Mouse (Mus musculus) forebrain, embryonic 12.5 days (tissue): ENCODE results near the gene Olfr251. TPM values are rescaled to one million over a fixed set of nuclear protein-coding genes. Genes with fewer than 3 reads are reported as not detected.
"Not testable (repeated sequence)": the region's sequence is repeated elsewhere in the genome, so short reads cannot be mapped to it uniquely, and the experiment has no call there.

Source experiments
- ATAC-seq: fragments of 200-750 bp; cut with Nextera tagmentation; 2 replicates; pipeline ENCODE4 v1.8.0; 2017; ENCODE audit warnings: moderate TSS enrichment; ENCODE audit not compliant: low FRiP score
- H3K27ac ChIP-seq: fragments of 300-500 bp; sonication (generic); 2 replicates; pipeline ENCODE4 v1.5.1; 2016; ENCODE audit warnings: mild to moderate bottlenecking
- H3K27me3 ChIP-seq: fragments of 300-500 bp; sonication (generic); 2 replicates; pipeline ENCODE4 v1.6.1; 2016; ENCODE audit warnings: mild to moderate bottlenecking
- H3K36me3 ChIP-seq: fragments of 300-500 bp; sonication (generic); replicated peaks from 2 replicates; pipeline ENCODE4 v1.6.1; 2016; ENCODE audit warnings: mild to moderate bottlenecking
- H3K4me1 ChIP-seq: fragments of 300-500 bp; sonication (generic); 2 replicates; pipeline ENCODE4 v1.6.1; 2016
- H3K4me2 ChIP-seq: fragments of 300-500 bp; sonication (generic); 2 replicates; pipeline ENCODE4 v1.6.1; 2016; ENCODE audit warnings: mild to moderate bottlenecking, moderate library complexity
- H3K4me3 ChIP-seq: fragments of 300-500 bp; sonication (generic); replicated peaks from 2 replicates; pipeline ENCODE4 v1.5.1; 2016; ENCODE audit warnings: mild to moderate bottlenecking
- H3K9ac ChIP-seq: fragments of 300-500 bp; sonication (generic); 2 replicates; pipeline ENCODE4 v1.6.1; 2016; ENCODE audit warnings: mild to moderate bottlenecking
- H3K9me3 ChIP-seq: fragments of 300-500 bp; sonication (generic); 2 replicates; pipeline ENCODE4 v1.6.1; 2016
- WGBS: fragments of 180-500 bp; shearing (Covaris S2); methylation state at CpG from one replicate; pipeline ENCODE4 v1.1.7; 2016; 5-methylcytosine and 5-hydroxymethylcytosine counted together
- polyA plus RNA-seq: library from polyadenylated mRNA; unstranded; fragments of >200 nt; fragmentation: Nextera tagmentation; extraction: Ambion mirVana; gene quantifications from 2 replicates; pipeline ENCODE4 v1.2.1, GENCODE M21; 2016

The Olfr251 gene
- not detected in 2 replicates for polyA plus RNA-seq

DNA sequence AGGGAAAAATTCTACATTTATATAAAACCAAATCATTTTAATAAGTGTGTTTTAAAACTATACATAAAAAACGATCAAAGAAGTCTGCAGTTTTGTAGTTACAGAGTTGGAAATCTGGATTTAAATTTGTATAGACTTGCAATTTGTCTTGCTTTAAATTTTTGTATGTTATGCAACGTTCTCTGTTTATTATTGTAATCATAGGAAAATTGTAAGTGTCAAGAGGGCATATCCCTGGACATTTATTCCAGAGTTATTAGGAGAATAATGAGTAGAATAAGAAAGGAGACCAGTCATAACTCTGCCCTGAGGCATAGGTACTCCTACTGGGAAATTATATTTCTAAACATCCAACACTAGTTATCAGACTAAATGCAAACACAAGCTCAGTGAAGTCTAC is at the start of gene Olfr251:
Gene Olfr251 (plus strand): TSS at position 301 of the 400 bp plus-strand sequence.
- Histone ChIP-seq H3K36me3 (no peaks in the 10 kb centered on the region), H3K9ac (no peak within 1 kb of the TSS), H3K27ac (no peak within 1 kb of the TSS), H3K4me2 (no peak within 1 kb of the TSS), H3K4me1 (no peaks in the 10 kb centered on the region), H3K4me3 (no peak within 1 kb of the TSS), H3K9me3 (no peaks in the 10 kb centered on the region), H3K27me3 (no peaks in the 10 kb centered on the region)
- ATAC-seq: no peak
- WGBS: 67% methylated on average over 2 of the region's 2 CpGs

DNA sequence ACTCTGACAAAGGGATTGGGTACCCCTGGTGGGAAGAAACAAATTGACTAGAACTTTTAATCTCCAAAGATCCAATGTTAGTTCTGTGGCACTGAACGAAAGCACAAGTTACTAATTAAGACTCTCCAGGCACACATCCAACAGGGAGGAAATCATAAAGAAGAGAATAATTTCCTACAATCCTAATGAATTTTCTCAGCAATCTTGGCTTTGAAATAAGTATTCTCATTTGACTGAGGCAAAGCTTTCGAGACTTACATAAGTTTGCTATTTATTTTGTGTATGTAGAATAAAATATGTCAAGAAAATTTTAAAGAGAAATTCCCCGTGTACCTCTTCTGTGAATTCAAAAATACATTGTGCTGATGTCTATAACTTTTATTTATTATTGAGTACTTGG is 48.1 kb upstream of the Olfr251 start, which contains the start of gene Olfr25:
Gene Olfr25 (plus strand): TSS at position 301 of the 400 bp plus-strand sequence.
- Histone ChIP-seq H3K9me3 (no peaks in the 10 kb centered on the region), H3K4me2 (no peak within 1 kb of the TSS), H3K4me1 (no peaks in the 10 kb centered on the region), H3K27ac (no peak within 1 kb of the TSS), H3K36me3 (no peaks in the 10 kb centered on the region), H3K4me3 (no peak within 1 kb of the TSS), H3K9ac (no peak within 1 kb of the TSS), H3K27me3 (no peaks in the 10 kb centered on the region)
- ATAC-seq: no peak
- 81% methylated on average over 3 of the region's 3 CpGs for WGBS

DNA sequence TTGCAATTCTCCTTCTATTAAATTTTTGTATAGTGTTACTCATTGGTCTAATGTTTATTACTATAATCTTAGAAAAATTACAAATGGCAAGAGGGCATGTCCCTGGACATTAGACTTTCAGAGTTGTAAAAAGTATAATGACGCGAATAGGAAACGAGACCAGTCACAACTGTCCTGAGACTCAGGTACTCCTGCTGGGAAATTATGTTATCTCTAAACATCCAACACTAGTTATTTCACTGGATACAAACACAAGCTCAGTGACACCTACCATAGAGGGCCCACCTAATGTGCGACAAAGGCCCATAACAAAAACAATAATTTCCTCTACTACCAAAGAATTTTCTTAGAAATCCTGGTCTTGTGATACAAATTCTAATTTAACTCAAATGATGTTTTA is 28.8 kb upstream of the Olfr251 start, which contains the start of gene Olfr898:
Gene Olfr898 (plus strand): TSS at position 301 of the 400 bp plus-strand sequence.
- Histone ChIP-seq H3K36me3 (no peaks in the 10 kb centered on the region), H3K4me1 (no peaks in the 10 kb centered on the region), H3K4me3 (no peak within 1 kb of the TSS), H3K27me3 (no peaks in the 10 kb centered on the region), H3K9ac (no peak within 1 kb of the TSS), H3K27ac (no peak within 1 kb of the TSS), H3K4me2 (no peak within 1 kb of the TSS), H3K9me3 (no peaks in the 10 kb centered on the region)
- ATAC-seq: no peak
- WGBS: 92% methylated on average over 4 of the region's 4 CpGs

DNA sequence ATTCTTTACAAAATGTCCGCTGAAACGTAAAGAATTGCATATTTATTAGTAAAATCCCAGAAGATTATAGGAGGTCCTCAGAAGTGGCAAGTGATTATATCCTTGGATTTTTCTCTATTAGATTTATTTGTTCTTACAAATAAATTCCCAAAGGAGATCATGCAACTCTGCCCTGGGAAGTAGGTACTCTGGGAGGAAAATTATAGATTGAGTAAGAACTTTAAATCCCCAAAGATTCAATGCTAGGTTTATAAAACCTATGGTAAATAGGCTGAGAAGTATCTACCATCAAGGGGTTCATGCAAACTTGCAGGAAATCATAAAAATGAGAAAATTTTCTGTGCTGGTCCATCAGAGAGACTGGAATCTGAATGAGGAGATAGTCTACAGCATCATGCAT is 10.3 kb upstream of the Olfr251 start, which contains the start of gene Olfr250:
Gene Olfr250 (plus strand): TSS at position 301 of the 400 bp plus-strand sequence.
- Histone ChIP-seq H3K4me1 (no peaks in the 10 kb centered on the region), H3K36me3 (no peaks in the 10 kb centered on the region), H3K4me3 (no peak within 1 kb of the TSS), H3K9me3 (no peaks in the 10 kb centered on the region), H3K27me3 (no peaks in the 10 kb centered on the region), H3K9ac (no peak within 1 kb of the TSS), H3K27ac (no peak within 1 kb of the TSS), H3K4me2 (no peak within 1 kb of the TSS)
- WGBS: 88% methylated on average over 2 of the region's 2 CpGs
- ATAC-seq: no peak

DNA sequence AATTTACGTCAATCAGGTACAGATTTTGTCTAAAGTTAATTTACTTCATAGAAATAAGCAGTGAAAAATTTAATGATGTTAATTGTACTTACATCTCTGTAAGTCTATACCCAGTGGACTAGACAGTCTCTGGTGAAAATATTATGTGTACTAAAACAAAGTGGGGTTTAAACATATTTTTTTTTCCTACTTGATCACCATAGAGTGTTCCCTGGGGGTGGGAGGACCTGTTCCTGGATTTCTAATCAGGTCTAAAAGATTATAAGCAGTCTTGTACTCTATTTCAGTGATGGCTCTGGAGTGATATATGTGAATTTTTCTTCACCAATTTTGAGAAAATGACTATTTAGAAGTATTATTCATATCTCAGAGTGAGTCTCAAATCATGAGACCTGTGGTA is 24.5 kb downstream of the Olfr251 start, which contains the start of gene Olfr147:
Gene Olfr147 (plus strand): TSS at position 301 of the 400 bp plus-strand sequence.
- WGBS: 91% methylated on average over 1 of the region's 1 CpGs
- Histone ChIP-seq H3K9me3 (no peaks in the 10 kb centered on the region), H3K27me3 (no peaks in the 10 kb centered on the region), H3K4me3 (no peak within 1 kb of the TSS), H3K36me3 (no peaks in the 10 kb centered on the region), H3K4me1 (no peaks in the 10 kb centered on the region), H3K9ac (no peak within 1 kb of the TSS), H3K4me2 (no peak within 1 kb of the TSS), H3K27ac (no peak within 1 kb of the TSS)
- no peak for ATAC-seq

DNA sequence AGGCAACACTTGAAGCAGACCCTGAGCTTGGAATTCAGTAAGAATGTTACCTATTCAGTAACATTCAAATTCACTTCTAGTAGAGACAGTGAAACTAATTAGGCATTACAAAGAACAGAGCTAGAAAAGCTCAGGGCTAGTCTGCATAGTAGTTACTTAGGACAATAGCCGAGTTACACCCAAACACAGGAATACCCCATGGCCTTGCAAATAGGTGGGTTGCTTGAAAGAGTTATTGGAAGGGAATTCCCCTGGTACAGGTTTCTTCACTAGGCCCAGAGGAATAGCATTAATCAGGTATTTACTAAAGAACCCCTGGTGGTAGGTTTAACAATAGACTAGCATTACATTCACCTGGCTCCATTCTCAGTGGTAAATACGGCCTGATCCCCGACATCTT is 30.6 kb downstream of the Olfr251 start:
- 92% methylated on average over 3 of the region's 3 CpGs for WGBS
- ATAC-seq, H3K4me3 ChIP-seq: not testable (repeated sequence)

DNA sequence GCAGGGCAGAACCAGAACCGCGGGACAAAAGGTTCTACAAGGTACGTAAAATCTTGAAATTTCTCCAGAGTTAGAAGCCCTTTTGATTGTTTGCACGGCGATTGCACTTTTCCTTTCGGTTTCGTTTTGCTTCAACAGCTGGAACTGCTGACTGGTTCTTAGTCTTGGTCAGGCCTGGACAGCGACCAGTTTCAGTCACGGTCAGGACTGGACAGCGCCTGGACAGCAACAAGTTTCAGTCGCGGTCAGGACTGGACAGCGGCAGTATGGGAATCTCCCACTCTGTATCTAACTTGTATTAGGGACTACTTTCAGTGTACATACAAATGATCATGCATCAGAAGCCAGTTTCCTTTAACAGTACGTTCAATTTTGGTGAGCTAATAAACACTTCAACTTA is 36.6 kb downstream of the Olfr251 start:
- not testable (repeated sequence) for H3K27ac ChIP-seq, H3K27me3 ChIP-seq, ATAC-seq, H3K9me3 ChIP-seq, H3K4me2 ChIP-seq, H3K4me1 ChIP-seq, H3K9ac ChIP-seq, H3K4me3 ChIP-seq, H3K36me3 ChIP-seq
- 95% methylated on average over 14 of the region's 14 CpGs for WGBS

More for the DNA sequence above, 30.6 kb downstream of the Olfr251 start:
- H3K4me1 ChIP-seq, H3K36me3 ChIP-seq, H3K9me3 ChIP-seq, H3K27me3 ChIP-seq, H3K4me2 ChIP-seq, H3K27ac ChIP-seq, H3K9ac ChIP-seq: not testable (repeated sequence)

DNA sequence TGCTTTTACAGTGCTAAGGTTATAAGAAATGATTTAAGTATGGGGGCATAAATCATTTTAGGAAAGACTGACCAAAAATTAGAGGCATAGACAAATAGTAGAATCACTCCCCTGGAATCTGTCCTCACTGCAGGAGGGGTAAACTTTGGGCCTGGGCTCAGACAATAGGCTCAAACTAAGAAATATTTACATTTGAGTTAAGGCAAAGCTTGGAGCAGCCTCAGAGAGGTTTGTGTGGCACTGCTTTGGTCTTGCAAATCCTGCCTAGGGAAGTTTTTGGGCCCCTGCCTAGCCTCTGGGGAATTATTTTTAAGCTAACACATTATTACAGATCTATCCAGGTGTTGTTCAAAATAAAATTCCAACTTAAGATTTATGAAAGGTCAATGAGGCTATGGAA is 46.9 kb downstream of the Olfr251 start:
- Histone ChIP-seq H3K4me2 (no peak overlapping the region), H3K4me3 (no peak overlapping the region), H3K9me3 (no peaks in the 10 kb centered on the region), H3K27ac (no peak overlapping the region), H3K4me1 (no peaks in the 10 kb centered on the region), H3K36me3 (no peaks in the 10 kb centered on the region), H3K27me3 (no peaks in the 10 kb centered on the region), H3K9ac (no peak overlapping the region)
- no peak for ATAC-seq

DNA sequence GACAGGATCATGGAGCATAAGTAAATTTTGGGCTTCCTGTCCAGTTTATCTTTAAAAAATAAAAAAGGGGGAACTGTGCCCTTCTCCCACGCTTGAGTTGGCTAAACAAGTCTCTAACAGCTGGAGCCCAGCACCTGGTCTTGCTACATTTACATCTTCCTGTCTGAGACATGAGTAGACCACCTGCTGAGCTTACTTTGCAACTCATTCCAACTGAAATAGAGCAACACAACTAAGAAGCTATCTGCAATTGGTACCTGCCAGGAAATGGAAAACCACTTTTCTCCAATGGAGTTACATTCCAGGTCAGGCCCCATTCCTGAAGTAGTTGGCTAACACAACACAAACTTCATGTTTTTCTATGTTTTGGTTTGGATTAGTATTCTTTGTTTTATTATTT is 50.1 kb downstream of the Olfr251 start:
- Histone ChIP-seq H3K36me3 (no peaks in the 10 kb centered on the region), H3K27me3 (no peaks in the 10 kb centered on the region), H3K4me1 (no peaks in the 10 kb centered on the region), H3K9ac (no peak overlapping the region), H3K4me2 (no peak overlapping the region), H3K4me3 (no peak overlapping the region), H3K27ac (no peak overlapping the region), H3K9me3 (no peaks in the 10 kb centered on the region)
- no peak for ATAC-seq
- 68% methylated on average over 1 of the region's 1 CpGs for WGBS

DNA sequence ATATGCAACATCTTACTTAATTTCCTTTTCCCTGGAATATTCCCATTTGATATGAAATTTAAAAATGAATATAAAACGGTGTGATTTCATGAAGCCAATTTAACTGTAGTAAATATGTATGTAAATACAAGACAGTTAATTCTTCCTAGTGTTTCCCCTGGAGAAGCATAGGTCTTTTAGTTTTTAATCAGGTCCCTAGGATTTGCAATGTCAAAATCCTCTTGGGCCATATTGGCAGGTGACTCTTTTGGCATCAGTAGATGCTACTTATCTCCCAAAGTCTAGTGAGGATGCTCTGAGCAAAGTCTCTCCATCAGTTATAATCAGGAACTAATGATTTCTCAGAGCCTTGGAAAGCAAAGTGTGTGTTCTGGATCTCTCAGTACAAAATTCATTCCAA is 52.3 kb downstream of the Olfr251 start, which contains the start of gene Olfr901:
Gene Olfr901 (plus strand): TSS at position 301 of the 400 bp plus-strand sequence.
- Histone ChIP-seq H3K27me3 (no peaks in the 10 kb centered on the region), H3K4me2 (no peak within 1 kb of the TSS), H3K4me3 (no peak within 1 kb of the TSS), H3K4me1 (no peaks in the 10 kb centered on the region), H3K36me3 (no peaks in the 10 kb centered on the region), H3K9ac (no peak within 1 kb of the TSS), H3K9me3 (no peaks in the 10 kb centered on the region), H3K27ac (no peak within 1 kb of the TSS)
- WGBS: 88% methylated on average over 1 of the region's 1 CpGs
- ATAC-seq: no peak

Other genes with a start within 250 kb of the Olfr251 start
- gene Olfr890, start 234.6 kb upstream of the Olfr251 start, polyA plus RNA-seq: not detected in 2 replicates
- gene Olfr891, start 196.3 kb upstream of the Olfr251 start, polyA plus RNA-seq: not detected in 2 replicates
- not detected in 2 replicates for gene Olfr893, start 168.7 kb upstream of the Olfr251 start, polyA plus RNA-seq
- not detected in 2 replicates for gene Olfr894, start 159.0 kb upstream of the Olfr251 start, polyA plus RNA-seq
- gene Olfr143, start 124.3 kb upstream of the Olfr251 start, polyA plus RNA-seq: not detected in 2 replicates
- not detected in 2 replicates for gene Olfr895, start 109.2 kb upstream of the Olfr251 start, polyA plus RNA-seq
- not detected in 2 replicates for gene Olfr896-ps1, start 86.0 kb upstream of the Olfr251 start, polyA plus RNA-seq
- not detected in 2 replicates for gene Olfr25, start 48.0 kb upstream of the Olfr251 start, polyA plus RNA-seq
- gene Olfr898, start 28.7 kb upstream of the Olfr251 start, polyA plus RNA-seq: not detected in 2 replicates
- gene Olfr250, start 10.2 kb upstream of the Olfr251 start, polyA plus RNA-seq: not detected in 2 replicates
- not detected in 2 replicates for gene Olfr147, start 24.6 kb downstream of the Olfr251 start, polyA plus RNA-seq
- not detected in 2 replicates for gene Olfr901, start 52.4 kb downstream of the Olfr251 start, polyA plus RNA-seq
- gene Olfr902, start 70.6 kb downstream of the Olfr251 start, polyA plus RNA-seq: not detected in 2 replicates
- not detected in 2 replicates for gene Olfr904, start 86.1 kb downstream of the Olfr251 start, polyA plus RNA-seq
- not detected in 2 replicates for gene Olfr905, start 94.0 kb downstream of the Olfr251 start, polyA plus RNA-seq
- not detected in 2 replicates for gene Olfr906, start 110.0 kb downstream of the Olfr251 start, polyA plus RNA-seq
- not detected in 2 replicates for gene Olfr907, start 118.7 kb downstream of the Olfr251 start, polyA plus RNA-seq
- gene Olfr911-ps1, start 144.5 kb downstream of the Olfr251 start, polyA plus RNA-seq: not detected in 2 replicates
- not detected in 2 replicates for gene Olfr910, start 160.8 kb downstream of the Olfr251 start, polyA plus RNA-seq
- gene Olfr912, start 203.1 kb downstream of the Olfr251 start, polyA plus RNA-seq: not detected in 2 replicates
- not detected in 2 replicates for gene Olfr913, start 215.7 kb downstream of the Olfr251 start, polyA plus RNA-seq
- gene Olfr914, start 228.0 kb downstream of the Olfr251 start, polyA plus RNA-seq: not detected in 2 replicates